Mouse (Mus musculus) hematopoietic stem cell, adult 5-6 weeks (primary cell): ENCODE results near the gene Hmx1. TPM values are rescaled to one million over a fixed set of nuclear protein-coding genes. Genes with fewer than 3 reads are reported as not detected.

ENCODE experiments used
- ATAC-seq, 2 experiments: fragments of 125-278 bp in 1 of 2; replicated peaks in 1 of 2; 2 replicates each; pipeline ENCODE4 v1.8.0; 2016 to 2017; ENCODE audit warnings: inconsistent platforms in 2 of 2, mild to moderate bottlenecking in 2 of 2, moderate number of reproducible peaks in 2 of 2, low read depth in 1 of 2, moderate TSS enrichment in 1 of 2; ENCODE audit not compliant: low FRiP score in 2 of 2, poor library complexity in 2 of 2, severe bottlenecking in 2 of 2, insufficient read depth in 1 of 2, low TSS enrichment in 1 of 2
- total RNA-seq: library from RNA; stranded (forward); fragments of 172-1452, 232-1000 nt; gene quantifications from 2 replicates; pipeline ENCODE4 v1.2.3, GENCODE M21; 2017

Gene Hmx1
- total RNA-seq, 1 experiment from 2014 or later: not detected

- no peak for ATAC-seq
Measured at GRCm38 (mm10) chr5:35395566-35396440, 6.9 kb downstream of the Hmx1 start.

DNA sequence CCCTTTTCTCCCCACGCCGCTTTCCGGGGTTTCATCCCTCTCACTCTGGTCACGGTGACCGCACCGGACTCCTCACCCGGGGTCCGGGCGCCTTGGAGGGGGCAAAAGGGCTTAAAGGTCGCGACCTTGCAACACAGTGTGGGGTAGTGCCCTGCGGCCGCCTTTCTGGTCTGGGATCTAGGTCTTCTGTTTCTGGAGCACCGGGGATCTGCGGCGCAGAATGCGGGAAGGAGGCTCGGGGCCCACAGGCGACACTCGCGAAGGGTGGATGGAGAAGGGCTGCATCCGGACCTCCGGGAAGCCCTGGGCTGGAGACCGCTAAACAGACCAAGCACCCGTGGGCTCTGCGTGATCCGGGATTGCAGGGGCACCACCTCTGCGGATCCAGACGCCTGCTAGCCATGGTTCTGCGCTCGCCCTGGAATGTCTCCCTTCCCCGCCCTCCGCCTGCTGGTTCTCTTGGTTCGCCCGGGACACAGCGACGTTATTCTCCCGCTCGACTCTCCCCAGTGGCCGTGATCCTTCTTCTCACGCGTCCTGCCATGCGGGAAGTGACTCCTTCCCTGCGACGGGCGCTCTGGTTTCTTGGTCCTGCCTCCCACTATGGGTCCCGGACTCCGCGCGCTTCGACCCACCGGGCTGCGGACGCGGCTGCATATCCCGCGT is 8.2 kb downstream of the Hmx1 start:
- no peak for ATAC-seq

- no peak for ATAC-seq
Measured at GRCm38 (mm10) chr5:35397642-35398309, 8.9 kb downstream of the Hmx1 start.

DNA sequence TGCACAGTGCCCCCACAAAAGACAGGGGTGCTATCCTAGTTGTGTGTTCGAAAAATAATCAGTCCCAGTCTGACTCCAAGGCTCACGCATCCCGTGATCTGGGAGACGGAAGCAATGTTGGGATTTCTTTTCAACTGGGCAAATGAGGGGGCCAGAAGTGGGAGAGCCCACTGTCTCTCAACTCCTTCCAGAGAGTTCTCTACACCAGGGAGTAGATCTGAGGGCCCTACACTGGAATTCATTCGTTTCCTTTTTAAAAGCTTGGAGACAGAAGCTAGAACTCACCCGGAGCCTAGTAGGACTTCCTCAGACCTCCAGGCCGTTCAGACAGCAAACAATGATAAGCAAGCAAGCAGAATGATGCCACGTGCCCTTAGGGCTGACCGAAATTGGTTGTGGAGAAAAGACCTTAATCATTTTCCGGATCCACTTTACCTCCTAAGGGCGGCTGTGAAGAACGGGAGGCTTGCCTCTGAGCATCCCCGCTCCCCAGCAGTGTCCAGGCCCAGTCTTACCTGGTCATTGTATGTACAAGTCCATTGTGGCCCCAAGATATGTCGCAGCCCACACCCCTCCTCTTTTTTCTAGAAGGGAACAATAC is 9.5 kb downstream of the Hmx1 start:
- no peak for ATAC-seq

- no peak for ATAC-seq
Measured at GRCm38 (mm10) chr5:35399061-35399460, 10.2 kb downstream of the Hmx1 start.

DNA sequence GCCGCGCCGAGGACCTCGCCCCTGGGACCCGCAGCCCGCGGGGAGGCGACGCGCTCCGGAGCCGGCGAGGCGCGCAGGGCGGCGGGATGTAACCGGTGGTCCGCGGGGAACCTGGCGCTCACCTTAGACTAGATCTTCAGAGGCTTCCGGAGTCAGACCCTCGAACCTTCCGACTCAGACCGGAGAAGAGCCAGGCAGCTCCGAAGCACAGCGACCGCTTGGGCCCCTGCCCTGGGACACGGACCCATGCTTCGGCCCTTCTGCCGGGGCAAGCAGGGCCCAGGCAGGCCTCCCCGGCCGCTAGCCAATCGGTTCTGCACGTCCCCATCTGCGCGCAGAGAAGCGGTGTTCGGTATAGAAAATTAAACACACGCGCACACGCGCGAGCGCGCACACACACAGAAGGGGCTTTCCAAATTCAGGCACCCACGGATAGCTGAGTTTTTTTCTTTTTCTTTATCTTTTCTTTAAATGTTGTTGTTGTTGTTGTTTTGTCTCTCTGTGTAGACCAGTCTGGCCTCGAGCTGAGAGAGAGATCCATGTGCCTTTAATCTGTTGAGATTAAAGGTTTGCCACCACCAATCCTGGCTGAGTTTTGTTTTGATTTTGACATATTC is 10.9 kb downstream of the Hmx1 start:
- no peak for ATAC-seq

DNA sequence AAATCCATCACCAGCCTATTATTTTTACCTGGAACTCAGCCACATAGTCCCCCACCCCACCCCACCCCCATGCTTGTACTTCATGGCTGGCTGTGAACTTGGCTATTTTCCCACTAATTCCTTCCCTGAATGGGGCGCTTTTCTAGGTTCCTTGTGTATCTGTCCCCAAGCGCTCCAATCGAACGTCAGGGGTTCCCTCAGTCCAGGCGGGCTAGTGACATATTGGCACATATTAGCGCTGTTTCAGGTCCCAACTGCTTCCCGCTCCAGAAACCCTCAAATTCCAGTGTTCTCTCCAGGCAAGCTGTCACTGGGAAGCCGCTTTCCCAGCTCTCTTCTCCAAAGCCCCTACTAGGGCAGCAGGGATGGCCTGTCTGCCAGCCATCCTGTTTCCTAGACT is 12.3 kb downstream of the Hmx1 start:
- ATAC-seq: no peak

DNA sequence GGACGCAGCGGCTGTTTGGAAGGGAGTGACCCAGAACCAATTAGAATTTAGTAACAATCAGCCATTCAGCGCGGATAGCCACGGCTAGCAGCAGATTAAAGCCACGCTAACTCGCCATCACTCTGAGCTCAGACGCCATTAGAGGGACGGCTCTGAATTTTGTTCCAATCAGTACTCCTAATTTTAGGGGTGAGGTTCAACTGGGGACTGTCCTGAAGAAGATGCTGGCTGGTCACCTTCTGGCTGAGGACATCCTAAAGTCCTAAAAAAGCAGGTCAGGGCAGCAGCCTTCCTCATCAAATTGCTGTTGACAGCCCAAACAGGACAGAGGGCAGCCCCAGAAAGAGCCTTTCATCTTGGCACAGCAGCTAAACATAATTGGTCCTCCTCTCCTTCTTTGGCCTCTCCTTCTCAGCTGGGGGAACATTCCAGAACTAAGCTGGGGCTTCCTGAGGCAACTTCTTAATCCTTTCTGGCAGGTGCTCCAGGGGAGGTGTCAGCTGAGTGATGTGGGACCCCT is 18.6 kb downstream of the Hmx1 start:
- ATAC-seq: no peak

GRCm38 (mm10) chr5:35411028-35411427 is 22.1 kb downstream of the Hmx1 start:
- no peak for ATAC-seq

DNA sequence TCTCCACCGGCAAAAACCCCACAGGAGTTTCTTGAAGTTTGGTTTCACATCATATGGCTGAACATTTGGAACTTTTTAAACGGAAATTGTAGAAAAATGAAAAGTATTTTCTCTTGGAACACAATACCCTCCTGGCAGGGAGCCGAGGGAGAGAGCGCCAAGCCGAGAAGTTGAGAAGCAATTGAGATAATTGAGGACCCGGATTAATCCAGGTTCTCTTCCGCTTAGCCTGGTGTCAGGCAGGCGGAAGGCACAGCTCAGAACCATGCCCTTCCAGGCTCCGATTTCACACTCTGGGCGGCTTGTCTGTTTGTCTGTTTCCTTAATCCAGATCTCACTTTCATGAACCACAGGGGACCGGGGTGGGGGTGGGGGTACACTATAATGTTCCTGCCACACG is 23.9 kb downstream of the Hmx1 start:
- no peak for ATAC-seq

- ATAC-seq: no peak
Measured at GRCm38 (mm10) chr5:35417707-35418106, 28.8 kb downstream of the Hmx1 start.

- no peak for ATAC-seq
Measured at GRCm38 (mm10) chr5:35421622-35422021, 32.7 kb downstream of the Hmx1 start.

- ATAC-seq: no peak
Measured at GRCm38 (mm10) chr5:35425218-35425617, 36.3 kb downstream of the Hmx1 start.

DNA sequence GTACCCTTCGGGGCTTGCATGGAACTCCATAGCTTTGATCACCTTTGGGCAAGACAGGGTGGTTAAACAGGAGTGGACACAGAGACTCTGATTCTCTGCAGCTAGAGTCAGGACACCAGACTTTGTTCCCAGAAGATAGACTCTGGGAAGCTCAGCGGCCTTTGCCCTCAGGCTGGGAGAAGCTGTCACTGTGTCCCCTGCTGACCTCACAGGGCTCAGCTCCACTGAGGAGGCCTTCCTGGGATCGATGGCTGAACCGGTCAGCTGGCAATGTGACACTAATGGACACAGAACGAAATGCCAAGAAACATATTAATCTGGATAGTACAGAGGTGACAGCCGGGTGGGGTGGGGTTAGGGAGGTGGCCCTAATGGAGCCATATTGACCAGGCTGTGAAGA is 39.0 kb downstream of the Hmx1 start:
- ATAC-seq: no peak

GRCm38 (mm10) chr5:35428421-35428820 is 39.5 kb downstream of the Hmx1 start:
- ATAC-seq: no peak

- ATAC-seq: no peak
Measured at GRCm38 (mm10) chr5:35432098-35432497, 43.2 kb downstream of the Hmx1 start.

GRCm38 (mm10) chr5:35434038-35434437 is 45.1 kb downstream of the Hmx1 start:
- no peak for ATAC-seq
